Mouse (Mus musculus) adrenal gland, adult 18-20 months (tissue): Measurements from ENCODE around the gene Ylpm1. TPM values are rescaled to one million over a fixed set of nuclear protein-coding genes. Genes with fewer than 3 reads are reported as not detected.

Experiments
- DNase-seq, 2 experiments: peaks; one replicate each; pipeline ENCODE4 v3.0.0; 2021 to 2022; ENCODE audit warnings: low spot score in 2 of 2
- total RNA-seq, 2 experiments: library from RNA; stranded (reverse); gene quantifications; 1 replicate in 1 of 2; 2 replicates in 1 of 2; pipeline ENCODE4 v1.2.3; 2021

Ylpm1 gene
- total RNA-seq, 2 experiments from 2014 or later: 39.4 to 46.1 TPM

- no peak for DNase-seq
Observed at GRCm38 (mm10) chr12:85007021-85007420, 10.9 kb downstream of the Ylpm1 start.

- DNase-seq: no peak
Observed at GRCm38 (mm10) chr12:85009776-85010175, 13.7 kb downstream of the Ylpm1 start.

- no peak for DNase-seq
Observed at GRCm38 (mm10) chr12:85010541-85010940, 14.4 kb downstream of the Ylpm1 start.

- DNase-seq: no peak
Observed at GRCm38 (mm10) chr12:85012185-85012584, 16.1 kb downstream of the Ylpm1 start.

GRCm38 (mm10) chr12:85022071-85022470, 25.9 kb downstream of the Ylpm1 start:
- DNase-seq: no peak

GRCm38 (mm10) chr12:85032710-85033109, 36.6 kb downstream of the Ylpm1 start:
- DNase-seq: peak in 1 of 2 experiments; percentile 29

- DNase-seq: no peak
Observed at GRCm38 (mm10) chr12:85051218-85051617, 55.1 kb downstream of the Ylpm1 start.

GRCm38 (mm10) chr12:85071043-85071442, 74.9 kb downstream of the Ylpm1 start:
- DNase-seq: no peak

GRCm38 (mm10) chr12:85077100-85077499, 81.0 kb downstream of the Ylpm1 start:
- no peak for DNase-seq

GRCm38 (mm10) chr12:85084257-85084656, 88.1 kb downstream of the Ylpm1 start:
- no peak for DNase-seq

- DNase-seq: no peak
Observed at GRCm38 (mm10) chr12:85084941-85085340, 88.8 kb downstream of the Ylpm1 start.

GRCm38 (mm10) chr12:85087845-85088244, 91.7 kb downstream of the Ylpm1 start:
- DNase-seq: no peak

GRCm38 (mm10) chr12:85091190-85091589, 95.1 kb downstream of the Ylpm1 start:
- DNase-seq: no peak

- peak; percentile 65 to 81 for DNase-seq
Observed at GRCm38 (mm10) chr12:85092214-85092613, 96.1 kb downstream of the Ylpm1 start.

- DNase-seq: peak in 1 of 2 experiments; percentile 27
Observed at GRCm38 (mm10) chr12:85094010-85094409, 97.9 kb downstream of the Ylpm1 start.

GRCm38 (mm10) chr12:85094706-85095105, 98.6 kb downstream of the Ylpm1 start:
- DNase-seq: peak in 1 of 2 experiments; percentile 24

GRCm38 (mm10) chr12:85095146-85095545, 99.0 kb downstream of the Ylpm1 start:
- DNase-seq: no peak

- DNase-seq: no peak
Observed at GRCm38 (mm10) chr12:85095859-85096258, 99.7 kb downstream of the Ylpm1 start.

- DNase-seq: no peak
Observed at GRCm38 (mm10) chr12:85101001-85101400, 104.9 kb downstream of the Ylpm1 start.

GRCm38 (mm10) chr12:85101521-85102106, 105.5 kb downstream of the Ylpm1 start:
- DNase-seq: no peak

- DNase-seq: no peak
Observed at GRCm38 (mm10) chr12:85103096-85103495, 107.0 kb downstream of the Ylpm1 start.

GRCm38 (mm10) chr12:85104789-85105188, 108.7 kb downstream of the Ylpm1 start:
- no peak for DNase-seq

GRCm38 (mm10) chr12:85106292-85106691, 110.2 kb downstream of the Ylpm1 start:
- DNase-seq: no peak
